Mouse (Mus musculus) lung, embryonic 16.5 days (tissue): ENCODE results near the gene Abcc2. TPM values are rescaled to one million over a fixed set of nuclear protein-coding genes. Genes with fewer than 3 reads are reported as not detected.

Experiments
- ATAC-seq: fragments of 200-750 bp; cut with Nextera tagmentation; 2 replicates; pipeline ENCODE4 v1.8.0; 2017; ENCODE audit warnings: low read depth, mild to moderate bottlenecking, moderate library complexity
- H3K27ac ChIP-seq: fragments of 300-500 bp; sonication (generic); 2 replicates; pipeline ENCODE4 v1.5.1; 2014; ENCODE audit warnings: mild to moderate bottlenecking, control low read depth, low read length
- H3K27me3 ChIP-seq: fragments of 300-500 bp; sonication (generic); 2 replicates; pipeline ENCODE4 v1.6.1; 2014; ENCODE audit warnings: low read depth, low read length, mixed read lengths; ENCODE audit not compliant: control insufficient read depth, insufficient read depth
- H3K36me3 ChIP-seq: fragments of 300-500 bp; sonication (generic); 2 replicates; pipeline ENCODE4 v1.6.1; 2014; ENCODE audit warnings: low read length; ENCODE audit not compliant: control insufficient read depth, insufficient read depth
- H3K4me1 ChIP-seq: fragments of 300-500 bp; sonication (generic); replicated peaks from 2 replicates; pipeline ENCODE4 v1.6.1; 2014; ENCODE audit warnings: low read length, mixed read lengths; ENCODE audit not compliant: control insufficient read depth, insufficient read depth
- H3K4me2 ChIP-seq: fragments of 300-500 bp; sonication (generic); 2 replicates; pipeline ENCODE4 v1.6.1; 2014; ENCODE audit warnings: low read depth, low read length, control low read depth
- H3K4me3 ChIP-seq: fragments of 300-500 bp; sonication (generic); 2 replicates; pipeline ENCODE4 v1.5.1; 2014; ENCODE audit warnings: mild to moderate bottlenecking, low read length, control low read depth
- H3K9ac ChIP-seq: fragments of 300-500 bp; sonication (generic); 2 replicates; pipeline ENCODE4 v1.6.1; 2014; ENCODE audit warnings: low read length, control low read depth
- H3K9me3 ChIP-seq: fragments of 300-500 bp; sonication (generic); 2 replicates; pipeline ENCODE4 v1.6.1; 2016; ENCODE audit warnings: low read length; ENCODE audit not compliant: control insufficient read depth
- WGBS: fragments of 180-500 bp; shearing (Covaris S2); extraction: QIAGEN DNeasy Blood & Tissue Kit; methylation state at CpG from one replicate; pipeline ENCODE4 v1.1.7; 2014; 5-methylcytosine and 5-hydroxymethylcytosine counted together
- polyA plus RNA-seq: library from polyadenylated mRNA; unstranded; fragments of >200 nt; fragmentation: Nextera tagmentation; extraction: Ambion mirVana; gene quantifications from 2 replicates; pipeline ENCODE4 v1.2.1, GENCODE M21; 2015

The Abcc2 gene
- polyA plus RNA-seq, 1 experiment from 2014 or later: not detected

DNA sequence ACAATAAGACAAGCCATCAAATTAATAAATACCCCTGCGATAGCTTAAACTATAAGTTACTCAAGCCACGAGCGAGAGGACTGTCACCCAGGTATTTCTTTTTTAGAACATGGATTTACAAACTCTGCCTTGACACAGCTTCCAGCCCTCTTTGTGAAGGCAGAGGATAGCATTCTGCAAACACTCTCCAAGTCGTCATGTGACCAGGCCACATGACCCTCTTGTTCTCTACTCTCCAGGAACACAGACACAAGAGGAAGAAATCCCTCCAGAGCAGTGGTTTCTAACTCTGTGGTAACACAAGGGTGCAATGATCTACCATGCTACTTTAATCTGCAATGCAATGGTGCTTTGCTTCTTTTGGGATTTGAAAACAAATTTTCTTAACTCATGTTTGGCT lies 88.4 kb downstream of the Abcc2 start:
- Histone ChIP-seq H3K4me3 (no peak overlapping the region), H3K27me3 (no peaks in the 10 kb centered on the region), H3K4me2 (no peak overlapping the region), H3K36me3 (peaks cover 68% of the 10 kb centered on the region), H3K4me1 (peaks cover 9% of the 10 kb centered on the region), H3K9ac (no peak overlapping the region), H3K9me3 (no peaks in the 10 kb centered on the region), H3K27ac (no peak overlapping the region)
- ATAC-seq: no peak
- WGBS: 86% methylated on average over 4 of the region's 4 CpGs

DNA sequence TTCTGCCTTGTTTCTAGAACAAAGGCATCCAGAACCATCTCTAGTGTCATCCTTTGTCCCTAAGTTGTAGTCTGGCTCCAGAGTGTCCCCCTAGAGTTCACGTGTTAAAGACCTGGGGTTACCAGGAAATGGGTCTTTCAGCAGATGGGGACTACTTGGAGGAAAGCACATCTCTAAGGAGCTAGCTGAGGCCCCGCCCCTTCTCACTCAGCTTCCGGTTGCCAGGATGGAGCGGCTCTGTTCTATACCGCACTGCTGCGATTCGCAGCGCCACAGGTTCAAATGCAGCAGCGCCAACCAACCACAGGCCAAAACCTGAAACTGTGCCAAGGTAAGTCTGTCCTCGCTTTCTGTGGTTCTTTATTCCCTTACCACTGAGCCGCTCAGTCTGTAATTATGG lies 92.4 kb downstream of the Abcc2 start:
- Histone ChIP-seq H3K4me1 (peaks cover 38% of the 10 kb centered on the region), H3K27me3 (no peaks in the 10 kb centered on the region), H3K27ac (no peak overlapping the region), H3K4me3 (no peak overlapping the region), H3K9ac (no peak overlapping the region), H3K9me3 (no peaks in the 10 kb centered on the region), H3K4me2 (no peak overlapping the region), H3K36me3 (peaks cover 43% of the 10 kb centered on the region)
- ATAC-seq: no peak
- 90% methylated on average over 11 of the region's 11 CpGs for WGBS

GRCm38 (mm10) chr19:43875996-43876395 lies 94.0 kb downstream of the Abcc2 start:
- ATAC-seq: peak; percentile 34
- WGBS: 0% methylated on average over 2 of the region's 2 CpGs
- H3K27ac ChIP-seq: peak overlapping the region; percentile 65
- H3K4me1 ChIP-seq: peaks cover 50% of the 10 kb centered on the region
- no peak overlapping the region for H3K4me3 ChIP-seq
- H3K27me3 ChIP-seq: no peaks in the 10 kb centered on the region
- H3K9ac ChIP-seq: peak overlapping the region; percentile 33; the same call in 1 of the 2 replicates
- H3K4me2 ChIP-seq: peak overlapping the region; percentile 33
- H3K9me3 ChIP-seq: no peaks in the 10 kb centered on the region
- peaks cover 28% of the 10 kb centered on the region for H3K36me3 ChIP-seq

DNA sequence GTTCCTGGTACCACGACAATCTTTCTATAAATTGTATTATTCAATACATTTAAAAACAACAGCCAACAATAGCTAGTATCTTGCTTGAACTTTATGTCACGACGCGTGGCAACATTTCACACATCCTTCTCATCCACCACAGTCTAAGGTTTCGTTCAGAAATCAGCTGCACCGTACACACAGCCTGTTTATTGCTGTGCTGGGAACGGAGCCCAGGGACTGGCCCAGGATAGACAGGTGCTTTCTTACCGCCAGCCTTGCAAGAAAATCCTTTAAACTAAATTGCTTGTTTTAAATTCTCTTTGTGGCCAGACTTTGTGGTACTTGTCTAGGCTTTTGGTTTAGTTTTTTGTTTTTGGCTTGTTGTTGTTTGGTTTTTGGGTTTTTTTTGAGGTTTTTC lies 95.4 kb downstream of the Abcc2 start:
- H3K27me3 ChIP-seq: no peaks in the 10 kb centered on the region
- peaks cover 22% of the 10 kb centered on the region for H3K36me3 ChIP-seq
- no peak overlapping the region for H3K9ac ChIP-seq
- no peaks in the 10 kb centered on the region; the same call in 1 of the 2 replicates for H3K9me3 ChIP-seq
- 76% methylated on average over 8 of the region's 8 CpGs for WGBS
- ATAC-seq: no peak
- H3K4me1 ChIP-seq: peaks cover 50% of the 10 kb centered on the region
- no peak overlapping the region for H3K4me3 ChIP-seq
- no peak overlapping the region for H3K4me2 ChIP-seq
- no peak overlapping the region for H3K27ac ChIP-seq

DNA sequence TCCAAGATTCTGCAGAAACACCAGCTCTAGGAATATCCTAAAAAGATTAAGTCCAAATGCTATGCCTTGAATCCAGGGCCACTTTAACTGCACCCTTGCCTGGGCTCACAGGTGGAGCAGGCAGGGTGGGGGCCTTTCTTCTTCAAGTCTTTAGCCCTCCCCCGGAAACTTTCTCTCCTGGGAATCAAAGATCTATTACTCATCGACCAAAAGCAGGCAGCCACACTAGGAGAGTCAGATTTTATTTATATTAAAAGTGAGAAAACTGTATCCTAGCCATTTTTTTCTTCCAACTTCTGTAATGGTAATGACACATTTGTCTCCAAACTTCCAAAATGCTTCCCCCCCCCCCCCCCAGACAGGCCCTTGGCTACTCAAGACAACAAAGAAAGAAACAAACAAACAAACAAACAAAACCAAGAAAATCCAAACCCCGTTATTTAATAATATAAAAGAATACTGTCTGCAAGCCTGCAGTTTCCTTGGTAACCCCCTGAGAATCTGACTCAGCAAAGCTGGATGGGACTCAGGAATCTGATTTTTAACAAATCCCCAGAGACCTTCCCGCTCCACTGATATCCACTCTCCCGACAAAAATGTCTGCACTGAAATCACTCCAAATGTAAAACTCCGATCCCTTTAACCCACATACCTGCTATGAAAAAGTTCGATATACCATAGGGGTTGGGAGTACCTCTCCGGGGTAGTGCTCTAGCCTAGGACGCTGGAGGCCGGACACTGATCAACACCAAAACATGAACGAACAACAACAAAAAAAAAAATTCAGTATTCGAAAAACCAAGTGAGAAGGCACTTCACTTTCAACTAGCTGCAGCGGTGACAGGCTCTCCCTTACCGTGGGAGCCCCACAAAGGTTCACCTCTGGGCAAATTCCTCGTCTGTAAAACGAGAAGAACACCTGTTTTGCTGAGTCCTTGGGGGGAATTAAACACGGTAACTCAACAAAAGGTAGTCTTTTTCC lies 96.4 kb downstream of the Abcc2 start:
- Histone ChIP-seq H3K36me3 (peaks cover 12% of the 10 kb centered on the region), H3K4me1 (peaks cover 55% of the 10 kb centered on the region), H3K27ac (peak overlapping the region; percentile 96), H3K27me3 (no peaks in the 10 kb centered on the region), H3K9ac (peak overlapping the region; percentile 90), H3K4me2 (peak overlapping the region; percentile 78), H3K4me3 (peak overlapping the region; percentile 79), H3K9me3 (no peaks in the 10 kb centered on the region; the same call in 1 of the 2 replicates)
- ATAC-seq: no peak
- 4% methylated on average over 17 of the region's 17 CpGs for WGBS

DNA sequence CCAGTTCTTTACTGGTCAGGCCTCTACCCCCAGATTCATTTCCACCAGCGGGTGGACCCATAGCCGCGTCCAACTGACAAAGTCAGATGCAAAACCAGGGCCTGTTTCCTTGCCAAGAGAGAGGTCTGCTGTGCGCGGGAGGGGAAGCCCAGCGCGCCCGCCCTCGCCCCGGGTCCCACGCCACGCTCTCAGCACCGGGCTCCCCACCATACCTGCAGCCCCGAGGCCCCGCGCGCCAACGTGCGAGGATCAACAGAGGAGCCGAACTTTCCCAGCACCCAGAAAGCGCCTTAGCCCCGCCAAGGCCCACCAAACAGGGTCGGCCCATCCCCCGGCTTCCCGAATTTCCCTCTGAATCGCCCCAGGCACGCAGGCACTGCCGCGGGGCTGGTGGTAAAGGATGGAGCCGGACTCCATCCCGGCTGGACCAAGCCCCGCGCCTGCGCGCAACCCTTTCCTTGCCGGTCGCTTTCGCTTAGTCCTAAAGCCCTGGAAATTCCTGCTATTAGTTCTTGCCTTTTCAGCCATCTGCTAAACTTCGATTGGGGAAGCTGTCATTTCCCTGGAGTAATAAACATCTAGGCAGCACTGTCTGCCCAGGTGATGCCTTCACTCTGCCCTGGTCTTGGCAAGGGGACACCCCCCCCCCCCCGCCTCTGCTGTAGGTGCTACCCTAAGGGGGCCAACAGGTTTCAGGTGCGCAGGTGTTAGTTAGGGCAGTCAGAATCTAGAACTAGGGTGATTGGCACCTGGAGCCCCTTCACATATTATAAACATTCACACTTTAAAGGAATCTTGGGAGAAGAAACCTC lies 97.6 kb downstream of the Abcc2 start:
- Histone ChIP-seq H3K4me1 (peaks cover 59% of the 10 kb centered on the region), H3K27me3 (no peaks in the 10 kb centered on the region), H3K9me3 (no peaks in the 10 kb centered on the region; the same call in 1 of the 2 replicates), H3K27ac (peak overlapping the region; percentile 96), H3K36me3 (peaks cover 2% of the 10 kb centered on the region; the same call in 1 of the 2 replicates), H3K4me2 (peak overlapping the region; percentile 78), H3K9ac (peak overlapping the region; percentile 90), H3K4me3 (peak overlapping the region; percentile 79)
- peak; percentile 91 for ATAC-seq
- WGBS: 1% methylated on average over 41 of the region's 41 CpGs

DNA sequence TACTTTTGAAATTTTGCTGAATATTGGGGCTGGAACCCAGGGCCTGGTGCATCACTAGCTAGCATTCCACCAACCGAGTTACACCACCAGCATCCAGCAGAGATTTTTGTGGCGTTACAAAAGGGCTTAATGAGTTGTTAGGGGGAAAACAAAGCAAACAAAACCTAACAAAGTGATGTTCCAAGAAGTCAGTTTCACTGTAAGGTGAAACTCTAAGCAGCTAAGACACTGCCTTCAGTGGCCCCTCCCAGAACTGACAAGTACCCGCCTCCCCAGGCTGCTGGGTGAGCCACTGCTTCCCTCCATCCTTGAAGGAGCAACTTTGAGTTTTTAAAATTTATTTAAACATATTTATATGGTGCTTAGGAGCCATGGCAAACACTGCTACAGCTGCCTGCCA lies 98.4 kb downstream of the Abcc2 start:
- peak overlapping the region; percentile 78; the same call in 1 of the 2 replicates for H3K4me2 ChIP-seq
- H3K4me3 ChIP-seq: no peak overlapping the region
- H3K9ac ChIP-seq: no peak overlapping the region
- no peaks in the 10 kb centered on the region; the same call in 1 of the 2 replicates for H3K9me3 ChIP-seq
- no peak overlapping the region for H3K27ac ChIP-seq
- ATAC-seq: no peak
- H3K36me3 ChIP-seq: no peaks in the 10 kb centered on the region
- 16% methylated on average over 3 of the region's 3 CpGs for WGBS
- H3K4me1 ChIP-seq: peaks cover 54% of the 10 kb centered on the region
- no peaks in the 10 kb centered on the region for H3K27me3 ChIP-seq

DNA sequence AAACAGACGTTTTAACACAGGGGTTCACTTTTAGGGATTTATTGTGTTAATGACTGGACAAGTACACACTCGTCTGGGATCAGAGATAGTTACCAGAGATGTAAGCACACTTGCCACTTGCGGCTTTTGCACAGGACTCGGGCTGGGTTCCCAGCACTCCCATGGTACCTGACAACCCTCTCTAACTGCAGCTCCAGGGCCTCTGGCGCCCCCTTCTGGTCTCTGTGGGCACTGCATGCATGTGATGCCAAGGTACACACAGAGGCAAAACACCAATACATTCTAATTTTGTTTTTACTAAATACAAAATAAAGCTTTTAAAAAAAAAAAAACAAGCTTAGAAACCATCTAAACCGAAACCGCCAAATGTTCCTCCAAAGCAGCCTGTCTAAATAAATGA lies 99.6 kb downstream of the Abcc2 start:
- Histone ChIP-seq H3K27me3 (no peaks in the 10 kb centered on the region), H3K9ac (no peak overlapping the region), H3K36me3 (no peaks in the 10 kb centered on the region), H3K9me3 (no peaks in the 10 kb centered on the region; the same call in 1 of the 2 replicates), H3K4me1 (peaks cover 46% of the 10 kb centered on the region), H3K27ac (no peak overlapping the region), H3K4me3 (no peak overlapping the region), H3K4me2 (no peak overlapping the region)
- ATAC-seq: no peak
- WGBS: 82% methylated on average over 7 of the region's 7 CpGs
